Comparison of ENCODE assay signal across 9 mouse cellular contexts in the genomic region with DNA sequence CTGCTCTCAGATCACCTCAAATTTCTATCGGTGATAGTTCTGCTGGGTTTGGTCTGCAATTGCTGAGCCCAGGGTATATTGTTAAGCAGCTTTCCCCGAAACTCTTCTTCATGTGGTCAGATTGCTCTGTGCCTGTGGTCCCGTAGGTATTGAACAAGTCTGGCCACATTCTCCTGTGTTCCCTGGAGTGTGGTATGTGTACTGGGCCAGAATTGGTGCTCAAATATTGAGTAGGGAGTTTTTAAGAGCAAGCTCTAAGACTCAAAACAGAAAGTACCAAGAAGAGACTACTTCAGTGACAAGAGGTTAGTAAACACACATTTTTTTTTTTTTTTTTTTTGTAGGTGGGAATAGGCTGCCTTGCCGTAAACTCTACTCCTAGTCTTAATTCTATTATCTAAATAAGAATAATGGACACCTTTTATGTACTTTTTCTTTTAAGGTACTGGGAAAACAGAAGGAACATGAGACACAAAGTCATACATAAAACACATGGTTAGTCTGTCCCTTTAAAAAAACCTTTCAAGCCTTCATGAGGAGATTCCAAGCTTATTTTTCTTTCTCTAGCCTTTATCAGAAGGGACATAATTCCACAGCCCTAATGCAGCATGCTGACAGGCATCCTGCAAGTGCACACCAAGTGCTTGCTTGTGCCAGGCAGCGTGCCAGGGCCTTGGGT. TPM values are rescaled to one million over a fixed set of nuclear protein-coding genes. Genes with fewer than 3 reads are reported as not detected.
DNase-seq lines count a peak whose midpoint lies in the region; ATAC-seq and TF ChIP-seq lines count a peak whose summit lies in the region.
"Had no signal": no experiment of that assay in that cellular context is flagged by ENCODE, and none has a peak within 500 bp of the region (broad histone marks: within the 10 kb centered on the region; RNA-seq: fewer than 3 reads in every experiment).

No protein-coding gene starts in this region.

- H3K27ac ChIP-seq in kidney, postnatal 0 days: no peak overlapping the region
- H3K27ac ChIP-seq in heart, embryonic 16.5 days (ENCODE audit: low read length): peak overlapping the region; percentile 92
- H3K27ac ChIP-seq in neural tube, embryonic 14.5 days (ENCODE audit: low read depth, low read length): peak overlapping the region; percentile 39; the same call in 1 of the 2 replicates

- WGBS in kidney, postnatal 0 days: 67% methylated on average over 5 of the region's 5 CpGs
- 61% methylated on average over 5 of the region's 5 CpGs for WGBS in heart, embryonic 16.5 days
- WGBS in neural tube, embryonic 14.5 days: 80% methylated on average over 5 of the region's 5 CpGs

- H3K4me1 ChIP-seq in kidney, postnatal 0 days (replicated peaks; ENCODE audit: insufficient read depth, low read length): peaks cover 9% of the 10 kb centered on the region; the same call in 1 of the 2 replicates
- peaks cover 34% of the 10 kb centered on the region for H3K4me1 ChIP-seq in heart, embryonic 16.5 days (ENCODE audit: control insufficient read depth, insufficient read depth, low read length)
- H3K4me1 ChIP-seq in neural tube, embryonic 14.5 days (ENCODE audit: control insufficient read depth, insufficient read depth, low read length): 0 out of 2 replicates have a peak, but pooled peaks cover 2% of the 10 kb centered on the region

- H3K4me3 ChIP-seq in kidney, postnatal 0 days (replicated peaks; ENCODE audit: low read depth, low read length): no peak overlapping the region
- no peak overlapping the region for H3K4me3 ChIP-seq in heart, embryonic 16.5 days (ENCODE audit: low read length)
- no peak overlapping the region for H3K4me3 ChIP-seq in neural tube, embryonic 14.5 days (ENCODE audit: low read depth, low read length)

- H3K4me2 ChIP-seq in kidney, postnatal 0 days (ENCODE audit: low read length): no peak overlapping the region
- peak overlapping the region; percentile 19 for H3K4me2 ChIP-seq in heart, embryonic 16.5 days (ENCODE audit: low read depth, low read length)
- H3K4me2 ChIP-seq in neural tube, embryonic 14.5 days (ENCODE audit: low read depth, low read length): 0 out of 2 replicates have a peak overlapping the region, but pooled peaks have one; percentile 4

- H3K36me3 ChIP-seq in kidney, postnatal 0 days (ENCODE audit: insufficient read depth, low read length): no peaks in the 10 kb centered on the region
- no peaks in the 10 kb centered on the region for H3K36me3 ChIP-seq in heart, embryonic 16.5 days (ENCODE audit: control insufficient read depth, insufficient read depth)
- no peaks in the 10 kb centered on the region for H3K36me3 ChIP-seq in neural tube, embryonic 14.5 days (ENCODE audit: control insufficient read depth, insufficient read depth, low read length)

- no peak overlapping the region for H3K9ac ChIP-seq in kidney, postnatal 0 days (ENCODE audit: low read depth, low read length)
- no peak overlapping the region for H3K9ac ChIP-seq in heart, embryonic 16.5 days (ENCODE audit: low read length)
- H3K9ac ChIP-seq in neural tube, embryonic 14.5 days (replicated peaks; ENCODE audit: low read depth, low read length): no peak overlapping the region

- no peak for ATAC-seq in kidney, postnatal 0 days (replicated peaks; ENCODE audit: low FRiP score, low read depth)
- ATAC-seq in heart, embryonic 16.5 days (replicated peaks; ENCODE audit: extremely low read depth, insufficient read depth, low FRiP score): no peak
- ATAC-seq in neural tube, embryonic 14.5 days (ENCODE audit: low read depth): no peak

- DNase-seq in cerebellum, adult 8-10 months: peak; percentile 48
- no peak for DNase-seq in cerebellum, adult 11 months
- peak; percentile 71 for DNase-seq in kidney, postnatal 0 days (ENCODE audit: low spot score)
- DNase-seq in kidney, postnatal 25 days: no peak
- no peak for DNase-seq in frontal cortex, postnatal 25 days (ENCODE audit: low spot score in 2 of 2)
- DNase-seq in yolk sac, embryonic 10.5 days (ENCODE audit: low spot score): no peak

- H3K9me3 ChIP-seq in kidney, postnatal 0 days (replicated peaks; ENCODE audit: low read length): no peaks in the 10 kb centered on the region
- no peaks in the 10 kb centered on the region for H3K9me3 ChIP-seq in heart, embryonic 16.5 days (replicated peaks; ENCODE audit: control insufficient read depth, low read length)
- H3K9me3 ChIP-seq in neural tube, embryonic 14.5 days (ENCODE audit: control insufficient read depth, low read length): no peaks in the 10 kb centered on the region

- no peaks in the 10 kb centered on the region for H3K27me3 ChIP-seq in kidney, postnatal 0 days (ENCODE audit: insufficient read depth, low read length)
- H3K27me3 ChIP-seq in heart, embryonic 16.5 days (ENCODE audit: control insufficient read depth, insufficient read depth, low read length): no peaks in the 10 kb centered on the region
- no peaks in the 10 kb centered on the region for H3K27me3 ChIP-seq in neural tube, embryonic 14.5 days (ENCODE audit: control insufficient read depth, insufficient read depth, low read length)

- no peak for TF ChIP-seq CTCF in kidney, postnatal 0 days (IDR thresholded peaks at IDR 0.05; ENCODE audit: low read depth)

RNA-seq across cellular contexts. Expression of a gene that starts 46.2 kb away (rescaled TPM):
- polyA plus RNA-seq in kidney, postnatal 0 days (2015; fragmentation: Nextera tagmentation; extraction: Ambion mirVana): 0.17 TPM in 1 of 2 replicates, not detected in the other
- polyA plus RNA-seq in heart, embryonic 16.5 days (2015; fragmentation: Nextera tagmentation; extraction: Ambion mirVana): 0.41 TPM in 1 of 2 replicates, not detected in the other
- polyA plus RNA-seq in neural tube, embryonic 14.5 days (2014; fragmentation: Nextera tagmentation; extraction: Ambion mirVana): not detected in 2 replicates
- polyA plus RNA-seq: liver, adult 2 months had no signal

Comparison
In these comparisons a context has a peak if more than half of its experiments do, and no peak if none do; other contexts are left out.
1. DNase-seq: peak in cerebellum, adult 8-10 months (single experiment) and kidney, postnatal 0 days (single experiment); none in cerebellum, adult 11 months (single experiment), kidney, postnatal 25 days (0 of 2), frontal cortex, postnatal 25 days (0 of 2) and yolk sac, embryonic 10.5 days (single experiment).